Mouse (Mus musculus) hindbrain, embryonic 10.5 days (tissue): ENCODE data around the gene Limch1. TPM values are rescaled to one million over a fixed set of nuclear protein-coding genes. Genes with fewer than 3 reads are reported as not detected.

Source experiments
- DNase-seq: peaks from one replicate; pipeline ENCODE4 v3.0.0-alpha.2; 2017; ENCODE audit warnings: low spot score
- H3K27ac ChIP-seq: fragments of 300-500 bp; sonication (generic); 2 replicates; pipeline ENCODE4 v1.5.1; 2016; ENCODE audit warnings: mild to moderate bottlenecking, moderate library complexity
- H3K27me3 ChIP-seq: fragments of 300-500 bp; sonication (generic); 2 replicates; pipeline ENCODE4 v1.6.1; 2016; ENCODE audit warnings: mild to moderate bottlenecking; ENCODE audit not compliant: poor library complexity, insufficient read depth, severe bottlenecking
- H3K36me3 ChIP-seq: fragments of 300-500 bp; sonication (generic); 2 replicates; pipeline ENCODE4 v1.6.1; 2016; ENCODE audit warnings: mild to moderate bottlenecking, moderate library complexity
- H3K4me1 ChIP-seq: fragments of 300-500 bp; sonication (generic); replicated peaks from 2 replicates; pipeline ENCODE4 v1.6.1; 2016; ENCODE audit warnings: mild to moderate bottlenecking
- H3K4me3 ChIP-seq: fragments of 300-500 bp; sonication (generic); 2 replicates; pipeline ENCODE4 v1.5.1; 2016; ENCODE audit warnings: mild to moderate bottlenecking, moderate library complexity
- H3K9me3 ChIP-seq: fragments of 300-500 bp; sonication (generic); 2 replicates; pipeline ENCODE4 v1.6.1; 2016; ENCODE audit warnings: mild to moderate bottlenecking, moderate library complexity
- WGBS: fragments of 180-500 bp; shearing (Covaris S2); methylation state at CpG from one replicate; pipeline ENCODE4 v1.1.7; 2016; 5-methylcytosine and 5-hydroxymethylcytosine counted together
- polyA plus RNA-seq: library from polyadenylated mRNA; unstranded; fragments of >200 nt; fragmentation: Nextera tagmentation; extraction: Ambion mirVana; gene quantifications from 2 replicates; pipeline ENCODE4 v1.2.1, GENCODE M21; 2016

The Limch1 gene
- polyA plus RNA-seq, 1 experiment from 2014 or later: 49.2 TPM

GRCm38 (mm10) chr5:66881901-66882341 lies 136.3 kb downstream of the Limch1 start:
- 60% methylated on average over 3 of the region's 3 CpGs for WGBS
- Histone ChIP-seq H3K4me3 (no peak overlapping the region), H3K27ac (no peak overlapping the region), H3K36me3 (no peaks in the 10 kb centered on the region), H3K4me1 (peaks cover 15% of the 10 kb centered on the region; the same call in 1 of the 2 replicates), H3K9me3 (peaks cover 13% of the 10 kb centered on the region), H3K27me3 (no peaks in the 10 kb centered on the region)
- no peak for DNase-seq

- Histone ChIP-seq H3K4me1 (peaks cover 13% of the 10 kb centered on the region; the same call in 1 of the 2 replicates), H3K36me3 (no peaks in the 10 kb centered on the region), H3K27me3 (no peaks in the 10 kb centered on the region), H3K9me3 (peaks cover 13% of the 10 kb centered on the region), H3K4me3 (no peak overlapping the region), H3K27ac (no peak overlapping the region)
- DNase-seq: no peak
- WGBS: 88% methylated on average over 13 of the region's 13 CpGs
Measured at GRCm38 (mm10) chr5:66882718-66883117, 137.1 kb downstream of the Limch1 start.

- WGBS: 62% methylated on average over 4 of the region's 4 CpGs
- H3K27ac ChIP-seq: no peak overlapping the region
- H3K4me3 ChIP-seq: no peak overlapping the region
- H3K36me3 ChIP-seq: no peaks in the 10 kb centered on the region
- H3K4me1 ChIP-seq: peaks cover 17% of the 10 kb centered on the region; the same call in 1 of the 2 replicates
- peaks cover 13% of the 10 kb centered on the region for H3K9me3 ChIP-seq
- no peak for DNase-seq
- no peaks in the 10 kb centered on the region for H3K27me3 ChIP-seq
Measured at GRCm38 (mm10) chr5:66884505-66884904, 138.9 kb downstream of the Limch1 start.

GRCm38 (mm10) chr5:66886410-66887120 lies 140.9 kb downstream of the Limch1 start:
- Histone ChIP-seq H3K27ac (no peak overlapping the region), H3K4me1 (peaks cover 15% of the 10 kb centered on the region; the same call in 1 of the 2 replicates), H3K4me3 (no peak overlapping the region), H3K27me3 (no peaks in the 10 kb centered on the region), H3K36me3 (peaks cover 4% of the 10 kb centered on the region; the same call in 1 of the 2 replicates), H3K9me3 (peaks cover 13% of the 10 kb centered on the region)
- DNase-seq: no peak
- 83% methylated on average over 5 of the region's 5 CpGs for WGBS

GRCm38 (mm10) chr5:66888061-66888460 lies 142.4 kb downstream of the Limch1 start:
- Histone ChIP-seq H3K9me3 (peaks cover 13% of the 10 kb centered on the region), H3K4me1 (0 out of 2 replicates have a peak, but pooled peaks cover 4% of the 10 kb centered on the region), H3K27me3 (no peaks in the 10 kb centered on the region), H3K36me3 (peaks cover 4% of the 10 kb centered on the region; the same call in 1 of the 2 replicates), H3K4me3 (no peak overlapping the region), H3K27ac (no peak overlapping the region)
- no peak for DNase-seq
- WGBS: 91% methylated on average over 5 of the region's 5 CpGs

GRCm38 (mm10) chr5:66889337-66889736 lies 143.7 kb downstream of the Limch1 start:
- Histone ChIP-seq H3K4me3 (no peak overlapping the region), H3K27ac (no peak overlapping the region), H3K9me3 (peaks cover 13% of the 10 kb centered on the region), H3K4me1 (0 out of 2 replicates have a peak, but pooled peaks cover 4% of the 10 kb centered on the region), H3K36me3 (peaks cover 4% of the 10 kb centered on the region; the same call in 1 of the 2 replicates), H3K27me3 (no peaks in the 10 kb centered on the region)
- no peak for DNase-seq
- 85% methylated on average over 11 of the region's 11 CpGs for WGBS

GRCm38 (mm10) chr5:66895440-66896120 lies 150.0 kb downstream of the Limch1 start:
- Histone ChIP-seq H3K27ac (no peak overlapping the region), H3K4me3 (no peak overlapping the region), H3K9me3 (no peaks in the 10 kb centered on the region), H3K4me1 (no peaks in the 10 kb centered on the region), H3K27me3 (no peaks in the 10 kb centered on the region), H3K36me3 (no peaks in the 10 kb centered on the region)
- WGBS: 84% methylated on average over 9 of the region's 9 CpGs
- DNase-seq: no peak

GRCm38 (mm10) chr5:66897584-66897983 lies 152.0 kb downstream of the Limch1 start:
- DNase-seq: no peak
- Histone ChIP-seq H3K4me3 (no peak overlapping the region), H3K27ac (no peak overlapping the region), H3K9me3 (no peaks in the 10 kb centered on the region), H3K27me3 (no peaks in the 10 kb centered on the region), H3K36me3 (no peaks in the 10 kb centered on the region), H3K4me1 (no peaks in the 10 kb centered on the region)
- 94% methylated on average over 5 of the region's 5 CpGs for WGBS

- 88% methylated on average over 1 of the region's 1 CpGs for WGBS
- Histone ChIP-seq H3K27me3 (no peaks in the 10 kb centered on the region), H3K9me3 (no peaks in the 10 kb centered on the region), H3K4me3 (no peak overlapping the region), H3K27ac (no peak overlapping the region), H3K36me3 (no peaks in the 10 kb centered on the region), H3K4me1 (no peaks in the 10 kb centered on the region)
- no peak for DNase-seq
Measured at GRCm38 (mm10) chr5:66898252-66898651, 152.6 kb downstream of the Limch1 start.

GRCm38 (mm10) chr5:66898811-66899430 lies 153.3 kb downstream of the Limch1 start:
- no peak overlapping the region for H3K4me3 ChIP-seq
- no peak for DNase-seq
- no peak overlapping the region for H3K27ac ChIP-seq
- no peaks in the 10 kb centered on the region for H3K4me1 ChIP-seq
- no peaks in the 10 kb centered on the region for H3K36me3 ChIP-seq
- H3K27me3 ChIP-seq: no peaks in the 10 kb centered on the region
- WGBS: 89% methylated on average over 9 of the region's 9 CpGs
- no peaks in the 10 kb centered on the region for H3K9me3 ChIP-seq

- no peaks in the 10 kb centered on the region for H3K4me1 ChIP-seq
- DNase-seq: no peak
- no peaks in the 10 kb centered on the region for H3K36me3 ChIP-seq
- 93% methylated on average over 4 of the region's 4 CpGs for WGBS
- H3K27ac ChIP-seq: no peak overlapping the region
- no peaks in the 10 kb centered on the region for H3K27me3 ChIP-seq
- H3K4me3 ChIP-seq: no peak overlapping the region
- no peaks in the 10 kb centered on the region for H3K9me3 ChIP-seq
Measured at GRCm38 (mm10) chr5:66901116-66901515, 155.5 kb downstream of the Limch1 start.

- 76% methylated on average over 6 of the region's 6 CpGs for WGBS
- DNase-seq: no peak
- no peaks in the 10 kb centered on the region for H3K4me1 ChIP-seq
- H3K36me3 ChIP-seq: no peaks in the 10 kb centered on the region
- no peak overlapping the region for H3K4me3 ChIP-seq
- H3K9me3 ChIP-seq: no peaks in the 10 kb centered on the region
- no peak overlapping the region for H3K27ac ChIP-seq
- no peaks in the 10 kb centered on the region for H3K27me3 ChIP-seq
Measured at GRCm38 (mm10) chr5:66904835-66905234, 159.2 kb downstream of the Limch1 start.

- no peak for DNase-seq
- H3K27ac ChIP-seq: no peak overlapping the region
- H3K4me3 ChIP-seq: no peak overlapping the region
- no peaks in the 10 kb centered on the region for H3K27me3 ChIP-seq
- 0 out of 2 replicates have a peak, but pooled peaks cover 4% of the 10 kb centered on the region for H3K9me3 ChIP-seq
- 86% methylated on average over 9 of the region's 9 CpGs for whole genome bisulfite sequencing
- H3K4me1 ChIP-seq: no peaks in the 10 kb centered on the region
- H3K36me3 ChIP-seq: no peaks in the 10 kb centered on the region
Measured at GRCm38 (mm10) chr5:66908883-66909282, 163.3 kb downstream of the Limch1 start.
